Mouse (Mus musculus) naive thymus-derived CD4-positive, alpha-beta T cell, adult 2 months (primary cell): ENCODE measurements around the gene Gm20815.
"Not testable (repeated sequence)": the region's sequence is repeated elsewhere in the genome, so short reads cannot be mapped to it uniquely, and the experiment has no call there.

Experiments used
- DNase-seq: peaks from one replicate; pipeline ENCODE4 v3.0.0-alpha.2; 2011; ENCODE audit warnings: low read depth

Gene Gm20815

GRCm38 (mm10) chrY:8835069-8835468 lies at the start of gene Gm20815:
TSS of gene Gm20815 (minus strand) at chrY:8835169.
- not testable (repeated sequence) for DNase-seq
